Mouse (Mus musculus): Measurements from ENCODE around the gene Rwdd3. TPM values are rescaled to one million over a fixed set of nuclear protein-coding genes. Genes with fewer than 3 reads are reported as not detected.

The Rwdd3 gene
- total and polyA plus RNA-seq, 2 experiments = 3.5 to 12.9 TPM

GRCm38 (mm10) chr3:121206202-121206882 lies 34.8 kb upstream of the Rwdd3 start:
- 93% methylated on average over 19 of the region's 19 CpGs for WGBS
- TF ChIP-seq POLR2A (IDR thresholded peaks at IDR 0.05; ENCODE audit: extremely low read depth, insufficient read depth, low read length) (no peak), CTCF (IDR thresholded peaks at IDR 0.05; ENCODE audit: low read depth, low read length) (no peak)

GRCm38 (mm10) chr3:121202638-121203037 lies 31.1 kb upstream of the Rwdd3 start:
- Histone ChIP-seq H3K4me1 (ENCODE audit: control insufficient read depth, insufficient read depth, low read length) (peaks cover 8% of the 10 kb centered on the region), H3K4me3 (ENCODE audit: insufficient read depth, low read depth, low read length) (no peak overlapping the region), H3K36me3 (ENCODE audit: control insufficient read depth, insufficient read depth, low read length) (peaks cover 30% of the 10 kb centered on the region), H3K9ac (ENCODE audit: low read depth, low read length) (no peak overlapping the region), H3K27me3 (ENCODE audit: control insufficient read depth, insufficient read depth, low read length) (no peaks in the 10 kb centered on the region), H3K79me2 (ENCODE audit: control insufficient read depth, insufficient read depth, low read length) (no peaks in the 10 kb centered on the region), H3K27ac (replicated peaks; ENCODE audit: insufficient read depth, low read depth, low read length) (no peak overlapping the region)
- 86% methylated on average over 2 of the region's 2 CpGs for WGBS
- no peak for DNase-seq (ENCODE audit: extremely low read depth, low read depth, low spot score)
- TF ChIP-seq POLR2A (IDR thresholded peaks at IDR 0.05; ENCODE audit: extremely low read depth, insufficient read depth, low read length) = no peak
- TF ChIP-seq CTCF (IDR thresholded peaks at IDR 0.05; ENCODE audit: low read depth, low read length) = no peak

More at GRCm38 (mm10) chr3:121206202-121206882, 34.8 kb upstream of the Rwdd3 start:
- H3K79me2 ChIP-seq (ENCODE audit: control insufficient read depth, insufficient read depth, low read length) = no peaks in the 10 kb centered on the region
- no peak overlapping the region for H3K4me3 ChIP-seq (ENCODE audit: insufficient read depth, low read depth, low read length)
- H3K27ac ChIP-seq (replicated peaks; ENCODE audit: insufficient read depth, low read depth, low read length) = no peak overlapping the region
- H3K9ac ChIP-seq (ENCODE audit: low read depth, low read length) = no peak overlapping the region
- peaks cover 3% of the 10 kb centered on the region for H3K4me1 ChIP-seq (ENCODE audit: control insufficient read depth, insufficient read depth, low read length)
- no peaks in the 10 kb centered on the region for H3K27me3 ChIP-seq (ENCODE audit: control insufficient read depth, insufficient read depth, low read length)
- DNase-seq (ENCODE audit: extremely low read depth, low read depth, low spot score) = no peak
- H3K36me3 ChIP-seq (ENCODE audit: control insufficient read depth, insufficient read depth, low read length) = peaks cover 54% of the 10 kb centered on the region

- DNase-seq (ENCODE audit: extremely low read depth, low read depth, low spot score) = no peak
Observed at GRCm38 (mm10) chr3:121201012-121201747, 29.7 kb upstream of the Rwdd3 start.

GRCm38 (mm10) chr3:121189199-121189598 lies 17.7 kb upstream of the Rwdd3 start:
- no peak overlapping the region for H3K27ac ChIP-seq (replicated peaks; ENCODE audit: insufficient read depth, low read depth, low read length)
- peaks cover 16% of the 10 kb centered on the region for H3K4me1 ChIP-seq (ENCODE audit: control insufficient read depth, insufficient read depth, low read length)
- 89% methylated on average over 2 of the region's 2 CpGs for WGBS
- no peak overlapping the region for H3K9ac ChIP-seq (ENCODE audit: low read depth, low read length)
- no peaks in the 10 kb centered on the region for H3K27me3 ChIP-seq (ENCODE audit: control insufficient read depth, insufficient read depth, low read length)
- DNase-seq (ENCODE audit: extremely low read depth, low read depth, low spot score) = no peak
- H3K36me3 ChIP-seq (ENCODE audit: control insufficient read depth, insufficient read depth, low read length) = no peaks in the 10 kb centered on the region
- no peaks in the 10 kb centered on the region; the same call in 1 of the 2 replicates for H3K79me2 ChIP-seq (ENCODE audit: control insufficient read depth, insufficient read depth, low read length)
- H3K4me3 ChIP-seq (ENCODE audit: insufficient read depth, low read depth, low read length) = no peak overlapping the region
- no peak for TF ChIP-seq CTCF (IDR thresholded peaks at IDR 0.05; ENCODE audit: low read depth, low read length)
- TF ChIP-seq POLR2A (IDR thresholded peaks at IDR 0.05; ENCODE audit: extremely low read depth, insufficient read depth, low read length) = no peak

More at GRCm38 (mm10) chr3:121201012-121201747, 29.7 kb upstream of the Rwdd3 start:
- Histone ChIP-seq H3K9ac (ENCODE audit: low read depth, low read length) (no peak overlapping the region), H3K4me1 (ENCODE audit: control insufficient read depth, insufficient read depth, low read length) (peaks cover 8% of the 10 kb centered on the region), H3K27ac (replicated peaks; ENCODE audit: insufficient read depth, low read depth, low read length) (no peak overlapping the region; the same call in 1 of the 2 replicates), H3K79me2 (ENCODE audit: control insufficient read depth, insufficient read depth, low read length) (no peaks in the 10 kb centered on the region), H3K27me3 (ENCODE audit: control insufficient read depth, insufficient read depth, low read length) (no peaks in the 10 kb centered on the region), H3K36me3 (ENCODE audit: control insufficient read depth, insufficient read depth, low read length) (peaks cover 18% of the 10 kb centered on the region), H3K4me3 (ENCODE audit: insufficient read depth, low read depth, low read length) (no peak overlapping the region)
- 56% methylated on average over 11 of the region's 11 CpGs for WGBS
- no peak for TF ChIP-seq POLR2A (IDR thresholded peaks at IDR 0.05; ENCODE audit: extremely low read depth, insufficient read depth, low read length)
- no peak for TF ChIP-seq CTCF (IDR thresholded peaks at IDR 0.05; ENCODE audit: low read depth, low read length)

- H3K4me3 ChIP-seq (ENCODE audit: insufficient read depth, low read depth, low read length) = no peak overlapping the region
- H3K36me3 ChIP-seq (ENCODE audit: control insufficient read depth, insufficient read depth, low read length) = no peaks in the 10 kb centered on the region
- H3K27me3 ChIP-seq (ENCODE audit: control insufficient read depth, insufficient read depth, low read length) = no peaks in the 10 kb centered on the region
- peak; percentile 94 for DNase-seq (ENCODE audit: extremely low read depth, low read depth, low spot score)
- no peak overlapping the region for H3K9ac ChIP-seq (ENCODE audit: low read depth, low read length)
- WGBS = 30% methylated on average over 7 of the region's 7 CpGs
- no peaks in the 10 kb centered on the region; the same call in 1 of the 2 replicates for H3K79me2 ChIP-seq (ENCODE audit: control insufficient read depth, insufficient read depth, low read length)
- peak overlapping the region; percentile 79 for H3K27ac ChIP-seq (replicated peaks; ENCODE audit: insufficient read depth, low read depth, low read length)
- TF ChIP-seq CTCF (IDR thresholded peaks at IDR 0.05; ENCODE audit: low read depth, low read length) (no peak), POLR2A (IDR thresholded peaks at IDR 0.05; ENCODE audit: extremely low read depth, insufficient read depth, low read length) (no peak)
- peaks cover 16% of the 10 kb centered on the region for H3K4me1 ChIP-seq (ENCODE audit: control insufficient read depth, insufficient read depth, low read length)
Observed at GRCm38 (mm10) chr3:121187510-121187909, 16.0 kb upstream of the Rwdd3 start.

Data from liver, adult 2 months (tissue).